Mouse (Mus musculus): ENCODE data around the gene Rptor. TPM values are rescaled to one million over a fixed set of nuclear protein-coding genes. Genes with fewer than 3 reads are reported as not detected.

Gene Rptor
- polyA plus RNA-seq, 1 experiment from 2014 or later = 12.6 TPM

GRCm38 (mm10) chr11:119785661-119786384, 183.1 kb downstream of the Rptor start:
- Histone ChIP-seq H3K4me1 (ENCODE audit: control insufficient read depth, insufficient read depth, low read length) (peaks cover 3% of the 10 kb centered on the region; the same call in 1 of the 2 replicates), H3K27ac (ENCODE audit: low read depth, low read length) (no peak overlapping the region), H3K36me3 (ENCODE audit: control insufficient read depth, insufficient read depth, low read length) (no peaks in the 10 kb centered on the region; the same call in 1 of the 2 replicates), H3K4me2 (ENCODE audit: low read depth) (no peak overlapping the region), H3K9me3 (ENCODE audit: control insufficient read depth, low read length) (no peaks in the 10 kb centered on the region), H3K27me3 (ENCODE audit: control insufficient read depth, insufficient read depth, low read length) (no peaks in the 10 kb centered on the region), H3K4me3 (ENCODE audit: low read depth, low read length) (no peak overlapping the region), H3K9ac (ENCODE audit: low read length) (no peak overlapping the region)
- ATAC-seq (ENCODE audit: insufficient read depth, low FRiP score, low TSS enrichment) (no peak), DNase-seq (ENCODE audit: low spot score) (no peak)
- 92% methylated on average over 7 of the region's 7 CpGs for WGBS

GRCm38 (mm10) chr11:119786385-119786880, 183.7 kb downstream of the Rptor start:
- DNase-seq (ENCODE audit: low spot score) = no peak
- H3K27me3 ChIP-seq (ENCODE audit: control insufficient read depth, insufficient read depth, low read length) = no peaks in the 10 kb centered on the region
- H3K4me2 ChIP-seq (ENCODE audit: low read depth) = no peak overlapping the region
- WGBS = 83% methylated on average over 8 of the region's 8 CpGs
- no peaks in the 10 kb centered on the region; the same call in 1 of the 2 replicates for H3K36me3 ChIP-seq (ENCODE audit: control insufficient read depth, insufficient read depth, low read length)
- H3K9me3 ChIP-seq (ENCODE audit: control insufficient read depth, low read length) = no peaks in the 10 kb centered on the region
- no peak overlapping the region for H3K4me3 ChIP-seq (ENCODE audit: low read depth, low read length)
- H3K9ac ChIP-seq (ENCODE audit: low read length) = no peak overlapping the region
- peaks cover 3% of the 10 kb centered on the region; the same call in 1 of the 2 replicates for H3K4me1 ChIP-seq (ENCODE audit: control insufficient read depth, insufficient read depth, low read length)
- no peak overlapping the region for H3K27ac ChIP-seq (ENCODE audit: low read depth, low read length)
- no peak for ATAC-seq (ENCODE audit: insufficient read depth, low FRiP score, low TSS enrichment)

GRCm38 (mm10) chr11:119788488-119788887, 185.8 kb downstream of the Rptor start:
- 74% methylated on average over 7 of the region's 7 CpGs for WGBS
- H3K36me3 ChIP-seq (ENCODE audit: control insufficient read depth, insufficient read depth, low read length) = no peaks in the 10 kb centered on the region; the same call in 1 of the 2 replicates
- H3K27me3 ChIP-seq (ENCODE audit: control insufficient read depth, insufficient read depth, low read length) = no peaks in the 10 kb centered on the region
- ATAC-seq (ENCODE audit: insufficient read depth, low FRiP score, low TSS enrichment) (no peak), DNase-seq (ENCODE audit: low spot score) (no peak)
- H3K9ac ChIP-seq (ENCODE audit: low read length) = no peak overlapping the region
- H3K4me3 ChIP-seq (ENCODE audit: low read depth, low read length) = no peak overlapping the region
- no peak overlapping the region for H3K4me2 ChIP-seq (ENCODE audit: low read depth)
- no peak overlapping the region for H3K27ac ChIP-seq (ENCODE audit: low read depth, low read length)
- no peaks in the 10 kb centered on the region for H3K9me3 ChIP-seq (ENCODE audit: control insufficient read depth, low read length)
- peaks cover 6% of the 10 kb centered on the region; the same call in 1 of the 2 replicates for H3K4me1 ChIP-seq (ENCODE audit: control insufficient read depth, insufficient read depth, low read length)

GRCm38 (mm10) chr11:119788919-119789713, 186.4 kb downstream of the Rptor start:
- no peaks in the 10 kb centered on the region for H3K9me3 ChIP-seq (ENCODE audit: control insufficient read depth, low read length)
- no peak overlapping the region for H3K27ac ChIP-seq (ENCODE audit: low read depth, low read length)
- H3K4me3 ChIP-seq (ENCODE audit: low read depth, low read length) = no peak overlapping the region
- H3K4me1 ChIP-seq (ENCODE audit: control insufficient read depth, insufficient read depth, low read length) = peaks cover 6% of the 10 kb centered on the region; the same call in 1 of the 2 replicates
- 61% methylated on average over 3 of the region's 3 CpGs for WGBS
- ATAC-seq (ENCODE audit: insufficient read depth, low FRiP score, low TSS enrichment) (no peak), DNase-seq (ENCODE audit: low spot score) (no peak)
- H3K36me3 ChIP-seq (ENCODE audit: control insufficient read depth, insufficient read depth, low read length) = no peaks in the 10 kb centered on the region; the same call in 1 of the 2 replicates
- no peaks in the 10 kb centered on the region for H3K27me3 ChIP-seq (ENCODE audit: control insufficient read depth, insufficient read depth, low read length)
- H3K9ac ChIP-seq (ENCODE audit: low read length) = no peak overlapping the region
- no peak overlapping the region for H3K4me2 ChIP-seq (ENCODE audit: low read depth)

- Histone ChIP-seq H3K36me3 (ENCODE audit: control insufficient read depth, insufficient read depth, low read length) (no peaks in the 10 kb centered on the region), H3K9ac (ENCODE audit: low read length) (no peak overlapping the region), H3K4me3 (ENCODE audit: low read depth, low read length) (no peak overlapping the region), H3K4me1 (ENCODE audit: control insufficient read depth, insufficient read depth, low read length) (peaks cover 9% of the 10 kb centered on the region; the same call in 1 of the 2 replicates), H3K9me3 (ENCODE audit: control insufficient read depth, low read length) (no peaks in the 10 kb centered on the region), H3K27me3 (ENCODE audit: control insufficient read depth, insufficient read depth, low read length) (no peaks in the 10 kb centered on the region), H3K27ac (ENCODE audit: low read depth, low read length) (no peak overlapping the region), H3K4me2 (ENCODE audit: low read depth) (no peak overlapping the region)
- ATAC-seq (ENCODE audit: insufficient read depth, low FRiP score, low TSS enrichment) (no peak), DNase-seq (ENCODE audit: low spot score) (no peak)
- 81% methylated on average over 10 of the region's 10 CpGs for WGBS
These were observed 189.3 kb downstream of the Rptor start for GRCm38 (mm10) chr11:119791923-119792564.

GRCm38 (mm10) chr11:119793378-119793777, 190.7 kb downstream of the Rptor start:
- Histone ChIP-seq H3K4me2 (ENCODE audit: low read depth) (no peak overlapping the region), H3K9ac (ENCODE audit: low read length) (no peak overlapping the region), H3K27ac (ENCODE audit: low read depth, low read length) (no peak overlapping the region), H3K36me3 (ENCODE audit: control insufficient read depth, insufficient read depth, low read length) (no peaks in the 10 kb centered on the region), H3K4me1 (ENCODE audit: control insufficient read depth, insufficient read depth, low read length) (peaks cover 9% of the 10 kb centered on the region; the same call in 1 of the 2 replicates), H3K9me3 (ENCODE audit: control insufficient read depth, low read length) (no peaks in the 10 kb centered on the region), H3K4me3 (ENCODE audit: low read depth, low read length) (no peak overlapping the region), H3K27me3 (ENCODE audit: control insufficient read depth, insufficient read depth, low read length) (no peaks in the 10 kb centered on the region)
- DNase-seq (ENCODE audit: low spot score) (peak; percentile 37), ATAC-seq (ENCODE audit: insufficient read depth, low FRiP score, low TSS enrichment) (no peak)
- WGBS = 43% methylated on average over 6 of the region's 6 CpGs

GRCm38 (mm10) chr11:119794020-119794419, 191.3 kb downstream of the Rptor start:
- Histone ChIP-seq H3K36me3 (ENCODE audit: control insufficient read depth, insufficient read depth, low read length) (no peaks in the 10 kb centered on the region), H3K4me1 (ENCODE audit: control insufficient read depth, insufficient read depth, low read length) (peaks cover 5% of the 10 kb centered on the region; the same call in 1 of the 2 replicates), H3K9ac (ENCODE audit: low read length) (no peak overlapping the region), H3K27ac (ENCODE audit: low read depth, low read length) (no peak overlapping the region), H3K4me3 (ENCODE audit: low read depth, low read length) (no peak overlapping the region), H3K9me3 (ENCODE audit: control insufficient read depth, low read length) (no peaks in the 10 kb centered on the region), H3K4me2 (ENCODE audit: low read depth) (no peak overlapping the region), H3K27me3 (ENCODE audit: control insufficient read depth, insufficient read depth, low read length) (no peaks in the 10 kb centered on the region)
- WGBS = 91% methylated on average over 1 of the region's 1 CpGs
- ATAC-seq (ENCODE audit: insufficient read depth, low FRiP score, low TSS enrichment) (no peak), DNase-seq (ENCODE audit: low spot score) (no peak)

- H3K27ac ChIP-seq (ENCODE audit: low read depth, low read length) = no peak overlapping the region
- DNase-seq (ENCODE audit: low spot score) (no peak), ATAC-seq (ENCODE audit: insufficient read depth, low FRiP score, low TSS enrichment) (no peak)
- H3K9ac ChIP-seq (ENCODE audit: low read length) = no peak overlapping the region
- no peaks in the 10 kb centered on the region for H3K9me3 ChIP-seq (ENCODE audit: control insufficient read depth, low read length)
- 69% methylated on average over 6 of the region's 6 CpGs for WGBS
- no peaks in the 10 kb centered on the region for H3K27me3 ChIP-seq (ENCODE audit: control insufficient read depth, insufficient read depth, low read length)
- peaks cover 5% of the 10 kb centered on the region; the same call in 1 of the 2 replicates for H3K4me1 ChIP-seq (ENCODE audit: control insufficient read depth, insufficient read depth, low read length)
- no peaks in the 10 kb centered on the region for H3K36me3 ChIP-seq (ENCODE audit: control insufficient read depth, insufficient read depth, low read length)
- no peak overlapping the region for H3K4me3 ChIP-seq (ENCODE audit: low read depth, low read length)
- H3K4me2 ChIP-seq (ENCODE audit: low read depth) = no peak overlapping the region
These were observed 192.0 kb downstream of the Rptor start for GRCm38 (mm10) chr11:119794671-119795070.

All from neural tube, embryonic 11.5 days (tissue).